Mouse (Mus musculus) thymus, adult 2 months (tissue): Measurements from ENCODE around the gene Mmp20.

Experiments used
- CTCF ChIP-seq: fragments of 200-500 bp; IDR thresholded peaks from 2 replicates; pipeline ENCODE4 v1.5.1; 2012; ENCODE audit warnings: mild to moderate bottlenecking, control low read depth, low read length, moderate library complexity, borderline replicate concordance; ENCODE audit not compliant: control insufficient read depth, poor library complexity, insufficient read depth; ENCODE audit errors: extremely low read depth
- POLR2A ChIP-seq: fragments of 200-500 bp; IDR thresholded peaks from 2 replicates; pipeline ENCODE4 v1.6.1; 2012; ENCODE audit warnings: mild to moderate bottlenecking, low read length, control low read depth, moderate library complexity; ENCODE audit not compliant: control insufficient read depth, poor library complexity, insufficient read depth; ENCODE audit errors: extremely low read depth

DNA sequence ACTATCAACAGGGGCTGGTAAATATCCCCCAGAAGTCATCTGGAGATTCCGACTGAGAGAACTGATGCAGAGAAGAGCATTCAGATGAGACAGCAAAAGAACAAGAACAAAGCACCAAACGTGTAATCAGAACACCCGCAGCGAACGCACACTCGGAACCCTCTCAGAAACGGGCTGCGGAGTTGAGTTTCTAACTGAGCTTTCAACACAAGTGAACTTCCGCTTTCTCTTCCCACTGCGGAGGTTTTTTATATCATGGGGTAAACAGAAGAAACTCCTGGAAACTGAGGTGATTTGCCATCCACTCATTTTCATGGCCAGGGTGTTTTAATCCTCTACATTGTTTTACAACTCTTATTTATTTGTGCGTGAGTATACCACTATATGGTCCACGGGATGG is 22.4 kb upstream of the Mmp20 start:
- TF ChIP-seq CTCF: no peak
- TF ChIP-seq POLR2A: no peak
